Mouse (Mus musculus): ENCODE results near the gene Fbxl17. TPM values are rescaled to one million over a fixed set of nuclear protein-coding genes. Genes with fewer than 3 reads are reported as not detected.
A peak's percentile ranks its signal among the peaks of the same experiment; 100 is the strongest.

Fbxl17 gene
- total and polyA plus RNA-seq, 3 experiments, result 5.0 to 9.7 TPM; not detected in 1

- no peak for TF ChIP-seq E2F4 (IDR thresholded peaks at IDR 0.05; ENCODE audit: borderline replicate concordance, low read depth, low read length)
- peak in 1 of 2 experiments; percentile 12; a peak in 1 of 4 replicates for TF ChIP-seq EP300 (IDR thresholded peaks at IDR 0.05; ENCODE audit: low read depth in 1 of 2, low read length in 2 of 2)
- TF ChIP-seq BHLHE40 (IDR thresholded peaks at IDR 0.05; ENCODE audit: borderline replicate concordance, low read depth, low read length), result no peak
- 0 out of 2 replicates have a peak, but pooled peaks have one; percentile 21 for TF ChIP-seq ETS1 (IDR thresholded peaks at IDR 0.05; ENCODE audit: low read depth, low read length)
- TF ChIP-seq MEF2A (IDR thresholded peaks at IDR 0.05; ENCODE audit: extremely low read depth, insufficient replicate concordance, low read depth, low read length, poor library complexity, severe bottlenecking), result no peak
- TF ChIP-seq GATA1 (IDR thresholded peaks at IDR 0.05; ENCODE audit: low read depth, low read length), result peak; percentile 53
- TF ChIP-seq UBTF (IDR thresholded peaks at IDR 0.05; ENCODE audit: borderline replicate concordance, insufficient read depth, low read depth, low read length), result no peak
- no peak for TF ChIP-seq TAL1 (IDR thresholded peaks at IDR 0.05; ENCODE audit: low read length)
- TF ChIP-seq ZMIZ1 (IDR thresholded peaks at IDR 0.05; ENCODE audit: low read depth, low read length), result no peak
- TF ChIP-seq TCF12 (IDR thresholded peaks at IDR 0.05; ENCODE audit: low read depth, low read length), result no peak
- TF ChIP-seq CTCF (IDR thresholded peaks at IDR 0.05 in 2 of 3, conservative IDR thresholded peaks at IDR 0.05 in 1 of 3; ENCODE audit: control insufficient read depth in 1 of 3, insufficient read depth in 1 of 3, low read depth in 2 of 3, low read length in 3 of 3, poor library complexity in 1 of 3, severe bottlenecking in 1 of 3), result no peak
- TF ChIP-seq MXI1 (IDR thresholded peaks at IDR 0.05; ENCODE audit: low read depth, low read length), result no peak
- TF ChIP-seq USF1 (IDR thresholded peaks at IDR 0.05; ENCODE audit: low read depth, low read length), result no peak
- no peak for TF ChIP-seq SIN3A (IDR thresholded peaks at IDR 0.05; ENCODE audit: low read length)
- TF ChIP-seq KAT2A (conservative IDR thresholded peaks at IDR 0.05; ENCODE audit: low read depth, low read length), result no peak
- no peak for TF ChIP-seq RAD21 (IDR thresholded peaks at IDR 0.05; ENCODE audit: low read depth, low read length)
- TF ChIP-seq CHD1 (IDR thresholded peaks at IDR 0.05; ENCODE audit: low read depth, low read length), result 0 out of 2 replicates have a peak, but pooled peaks have one; percentile 40
- TF ChIP-seq MAZ (IDR thresholded peaks at IDR 0.05; ENCODE audit: low read depth, low read length), result no peak
- TF ChIP-seq ZC3H11A (IDR thresholded peaks at IDR 0.05; ENCODE audit: low read depth, low read length), result no peak
- TF ChIP-seq JUND (IDR thresholded peaks at IDR 0.05; ENCODE audit: low read depth, low read length), result no peak
- no peak for TF ChIP-seq USF2 (IDR thresholded peaks at IDR 0.05; ENCODE audit: borderline replicate concordance in 1 of 2, insufficient read depth in 1 of 2, low read depth in 1 of 2, low read length in 2 of 2)
- TF ChIP-seq ZNF384 (IDR thresholded peaks at IDR 0.05; ENCODE audit: low read depth, low read length), result no peak
- TF ChIP-seq CHD2 (IDR thresholded peaks at IDR 0.05; ENCODE audit: low read length), result no peak
- no peak for TF ChIP-seq ZKSCAN1 (IDR thresholded peaks at IDR 0.05; ENCODE audit: low read depth, low read length)
- no peak for TF ChIP-seq MAFK (IDR thresholded peaks at IDR 0.05; ENCODE audit: borderline replicate concordance, low read depth, low read length)
- no peak for TF ChIP-seq POLR2AphosphoS5 (IDR thresholded peaks at IDR 0.05; ENCODE audit: borderline replicate concordance, low read depth, low read length)
- TF ChIP-seq GABPA (IDR thresholded peaks at IDR 0.05; ENCODE audit: low read depth, low read length), result no peak
- 0 out of 2 replicates have a peak, but pooled peaks have one; percentile 36 for TF ChIP-seq MYC (IDR thresholded peaks at IDR 0.05; ENCODE audit: low read depth, low read length)
- TF ChIP-seq POLR2A (IDR thresholded peaks at IDR 0.05; ENCODE audit: control insufficient read depth in 1 of 2, insufficient read depth in 1 of 2, low read depth in 1 of 2, low read length in 2 of 2, poor library complexity in 1 of 2), result no peak
- TF ChIP-seq NELFE (IDR thresholded peaks at IDR 0.05; ENCODE audit: low read depth, low read length), result no peak
- Histone ChIP-seq H3K79me2 (ENCODE audit: control insufficient read depth, insufficient read depth, low read length, poor library complexity) (peaks cover 58% of the 10 kb centered on the region), H3K36me3 (ENCODE audit: control insufficient read depth in 1 of 2, insufficient read depth in 2 of 2, low read length in 2 of 2) (peaks cover 0 to 20% of the 10 kb centered on the region in 2 experiments; a peak in 2 of 4 replicates), H3K27me3 (ENCODE audit: control insufficient read depth in 1 of 2, insufficient read depth in 2 of 2, low read length in 2 of 2) (no peaks in the 10 kb centered on the region), H3K9ac (ENCODE audit: control insufficient read depth, low read depth, low read length, poor library complexity, severe bottlenecking) (no peak overlapping the region; the same call in 1 of the 2 replicates), H3K4me1 (ENCODE audit: control insufficient read depth in 1 of 2, insufficient read depth in 2 of 2, low read length in 2 of 2) (peaks cover 10 to 18% of the 10 kb centered on the region in 2 experiments), H3K4me3 (ENCODE audit: control insufficient read depth in 1 of 2, insufficient read depth in 1 of 2, low read depth in 2 of 2, low read length in 2 of 2) (peak overlapping the region; percentile 8 to 86; a peak in 3 of 4 replicates), H3K9me3 (replicated peaks; ENCODE audit: insufficient read depth, low read length) (no peaks in the 10 kb centered on the region), H3K27ac (ENCODE audit: control insufficient read depth, low read depth, low read length) (peak overlapping the region; percentile 37)
- peak; percentile 56 for DNase-seq (ENCODE audit: low read depth, low spot score)
Measured at GRCm38 (mm10) chr17:63497206-63497731, 2.5 kb downstream of the Fbxl17 start.

Measured in MEL (cell line).